Mouse (Mus musculus): ENCODE results near the gene Specc1.

The Specc1 gene

GRCm38 (mm10) chr11:62050356-62051330 lies 94.1 kb downstream of the Specc1 start:
- DNase-seq = no peak

GRCm38 (mm10) chr11:62051487-62051886 lies 94.9 kb downstream of the Specc1 start:
- no peak for DNase-seq

GRCm38 (mm10) chr11:62053928-62054327 lies 97.4 kb downstream of the Specc1 start:
- DNase-seq = no peak

- DNase-seq = no peak
These were observed 108.0 kb downstream of the Specc1 start for GRCm38 (mm10) chr11:62064565-62064964.

GRCm38 (mm10) chr11:62065655-62066054 lies 109.1 kb downstream of the Specc1 start:
- no peak for DNase-seq

GRCm38 (mm10) chr11:62069554-62069953 lies 113.0 kb downstream of the Specc1 start:
- peak in 1 of 2 experiments; percentile 27 for DNase-seq

GRCm38 (mm10) chr11:62070206-62070605 lies 113.6 kb downstream of the Specc1 start:
- peak in 1 of 2 experiments; percentile 58 for DNase-seq

- DNase-seq = no peak
These were observed 115.8 kb downstream of the Specc1 start for GRCm38 (mm10) chr11:62072406-62072805.

GRCm38 (mm10) chr11:62073575-62074140 lies 117.1 kb downstream of the Specc1 start:
- no peak for DNase-seq

GRCm38 (mm10) chr11:62074578-62074977 lies 118.0 kb downstream of the Specc1 start:
- DNase-seq = no peak

GRCm38 (mm10) chr11:62075071-62075470 lies 118.5 kb downstream of the Specc1 start:
- DNase-seq = no peak

GRCm38 (mm10) chr11:62075551-62075950 lies 119.0 kb downstream of the Specc1 start:
- DNase-seq = no peak

GRCm38 (mm10) chr11:62076345-62077156 lies 120.0 kb downstream of the Specc1 start:
- DNase-seq = peak; percentile 91 to 95

GRCm38 (mm10) chr11:62077157-62077865 lies 120.7 kb downstream of the Specc1 start:
- DNase-seq = peak; percentile 5 to 22

GRCm38 (mm10) chr11:62078371-62078770 lies 121.8 kb downstream of the Specc1 start:
- DNase-seq = peak in 1 of 2 experiments; percentile 21

- no peak for DNase-seq
These were observed 122.7 kb downstream of the Specc1 start for GRCm38 (mm10) chr11:62079100-62079857.

GRCm38 (mm10) chr11:62080476-62080875 lies 123.9 kb downstream of the Specc1 start:
- no peak for DNase-seq

GRCm38 (mm10) chr11:62086648-62087047 lies 130.1 kb downstream of the Specc1 start:
- no peak for DNase-seq

GRCm38 (mm10) chr11:62087051-62087450 lies 130.5 kb downstream of the Specc1 start:
- DNase-seq = no peak

GRCm38 (mm10) chr11:62088651-62089050 lies 132.1 kb downstream of the Specc1 start:
- DNase-seq = no peak

GRCm38 (mm10) chr11:62090321-62090720 lies 133.8 kb downstream of the Specc1 start:
- DNase-seq = no peak
